Mouse (Mus musculus): Measurements from ENCODE around the gene Tmem41a. TPM values are rescaled to one million over a fixed set of nuclear protein-coding genes. Genes with fewer than 3 reads are reported as not detected.
"Not testable (repeated sequence)": the region's sequence is repeated elsewhere in the genome, so short reads cannot be mapped to it uniquely, and the experiment has no call there.

Gene Tmem41a
- polyA plus RNA-seq (2015; fragmentation: Nextera tagmentation; extraction: Ambion mirVana) = 34.9 and 40.9 TPM in 2 replicates

- H3K27ac ChIP-seq (replicated peaks) = peak within 1 kb of the TSS; percentile 84
- WGBS = 1% methylated on average over 63 of the region's 63 CpGs
- no peaks in the 10 kb centered on the region; the same call in 1 of the 2 replicates for H3K9me3 ChIP-seq
- H3K4me1 ChIP-seq = peaks cover 21% of the 10 kb centered on the region
- peaks cover 5% of the 10 kb centered on the region for H3K36me3 ChIP-seq
- peak within 1 kb of the TSS; percentile 69 for H3K4me3 ChIP-seq
- peak within 1 kb of the TSS; percentile 88 for H3K9ac ChIP-seq
- ATAC-seq (ENCODE audit: extremely low read depth, insufficient number of reproducible peaks, low FRiP score, low TSS enrichment) = peak; percentile 94
- no peaks in the 10 kb centered on the region for H3K27me3 ChIP-seq (replicated peaks)
- peak within 1 kb of the TSS; percentile 91 for H3K4me2 ChIP-seq
Measured at GRCm38 (mm10) chr16:21946761-21947715, at the start of gene Tmem41a. TSS of gene Tmem41a (minus strand) at chr16:21947552.

DNA sequence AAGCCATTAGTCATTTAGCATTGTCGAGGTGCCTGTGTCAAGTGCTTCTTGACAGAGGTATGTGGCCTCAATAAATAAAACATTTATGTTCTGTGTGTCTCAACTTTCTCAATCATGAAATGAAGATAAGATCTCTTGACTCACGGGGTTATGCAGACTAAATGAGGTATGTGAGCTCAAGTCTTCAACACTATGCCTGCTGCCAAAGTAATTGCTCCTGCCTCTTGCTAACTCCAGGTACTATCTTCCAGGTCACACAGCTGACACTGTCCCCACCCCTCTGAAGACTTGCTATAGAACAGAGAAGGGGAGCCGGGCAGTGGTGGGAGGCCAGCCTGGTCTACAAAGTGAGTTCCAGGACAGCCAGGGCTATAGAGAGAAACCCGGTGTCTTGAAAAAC, 49.0 kb upstream of the Tmem41a start:
- ATAC-seq (ENCODE audit: extremely low read depth, insufficient number of reproducible peaks, low FRiP score, low TSS enrichment) = no peak
- H3K36me3 ChIP-seq = no peaks in the 10 kb centered on the region
- 0 out of 2 replicates have a peak, but pooled peaks cover 4% of the 10 kb centered on the region for H3K27me3 ChIP-seq (replicated peaks)
- H3K4me1 ChIP-seq = peaks cover 19% of the 10 kb centered on the region
- no peak overlapping the region for H3K4me3 ChIP-seq
- H3K9me3 ChIP-seq = no peaks in the 10 kb centered on the region
- H3K9ac ChIP-seq = no peak overlapping the region
- WGBS = 39% methylated on average over 4 of the region's 4 CpGs
- peak overlapping the region; percentile 32; the same call in 1 of the 2 replicates for H3K4me2 ChIP-seq
- 0 out of 2 replicates have a peak overlapping the region, but pooled peaks have one; percentile 67 for H3K27ac ChIP-seq (replicated peaks)

GRCm38 (mm10) chr16:21995304-21995703, 48.0 kb upstream of the Tmem41a start, which contains the start of gene Liph:
TSS of gene Liph (minus strand) at chr16:21995663.
- ATAC-seq (ENCODE audit: extremely low read depth, insufficient number of reproducible peaks, low FRiP score, low TSS enrichment) = no peak
- peaks cover 19% of the 10 kb centered on the region for H3K4me1 ChIP-seq
- WGBS = 13% methylated on average over 16 of the region's 16 CpGs
- peak within 1 kb of the TSS; percentile 21 for H3K4me3 ChIP-seq
- H3K9ac ChIP-seq = peak within 1 kb of the TSS; percentile 51; the same call in 1 of the 2 replicates
- H3K27me3 ChIP-seq (replicated peaks) = 0 out of 2 replicates have a peak, but pooled peaks cover 4% of the 10 kb centered on the region
- no peaks in the 10 kb centered on the region for H3K36me3 ChIP-seq
- no peaks in the 10 kb centered on the region for H3K9me3 ChIP-seq
- H3K4me2 ChIP-seq = peak within 1 kb of the TSS; percentile 66
- no peak within 1 kb of the TSS for H3K27ac ChIP-seq (replicated peaks)

DNA sequence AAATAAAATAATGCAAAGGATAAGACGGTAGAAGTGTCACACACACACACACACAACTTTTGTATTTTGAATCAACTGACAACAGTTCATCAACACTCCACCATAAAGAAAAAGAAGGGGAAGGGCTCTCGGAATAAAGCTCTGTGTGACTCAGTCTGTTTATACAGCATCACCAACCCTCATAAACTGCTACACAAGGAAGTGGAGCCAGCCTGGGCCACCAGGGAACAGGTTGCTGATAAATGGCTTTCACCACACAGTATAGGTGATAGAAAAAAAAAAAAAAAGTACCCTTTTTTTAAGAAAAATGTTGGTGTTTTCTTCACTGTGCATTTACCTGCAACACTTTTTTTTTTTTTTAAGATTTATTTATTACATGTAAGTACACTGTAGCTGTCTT, 44.4 kb upstream of the Tmem41a start:
- H3K4me3 ChIP-seq = no peak overlapping the region
- 70% methylated on average over 2 of the region's 2 CpGs for WGBS
- no peaks in the 10 kb centered on the region for H3K9me3 ChIP-seq
- H3K27ac ChIP-seq (replicated peaks) = no peak overlapping the region
- H3K4me2 ChIP-seq = no peak overlapping the region
- H3K4me1 ChIP-seq = peaks cover 12% of the 10 kb centered on the region
- no peak for ATAC-seq (ENCODE audit: extremely low read depth, insufficient number of reproducible peaks, low FRiP score, low TSS enrichment)
- no peaks in the 10 kb centered on the region for H3K36me3 ChIP-seq
- no peaks in the 10 kb centered on the region for H3K27me3 ChIP-seq (replicated peaks)
- H3K9ac ChIP-seq = no peak overlapping the region

DNA sequence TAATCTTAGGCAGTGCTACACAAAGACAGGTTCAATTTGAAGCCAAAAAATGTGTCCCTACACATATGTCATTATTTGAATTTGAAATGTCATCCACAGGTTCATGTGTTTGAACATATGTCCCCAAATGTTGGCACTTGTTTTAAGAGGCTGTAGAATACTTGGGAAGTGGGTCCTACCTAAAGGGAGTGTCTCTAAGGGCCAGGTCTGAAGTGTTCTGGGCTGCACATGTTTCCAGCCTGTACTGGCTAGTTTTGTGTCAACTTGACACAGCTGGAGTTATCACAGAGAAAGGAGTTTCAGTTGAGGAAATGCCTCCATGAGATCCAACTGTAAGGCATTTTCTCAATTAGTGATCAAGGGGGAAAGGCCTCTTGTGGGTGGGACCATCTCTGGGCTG, 43.5 kb upstream of the Tmem41a start:
- H3K4me3 ChIP-seq; ATAC-seq (ENCODE audit: extremely low read depth, insufficient number of reproducible peaks, low FRiP score, low TSS enrichment); H3K4me2 ChIP-seq; H3K27ac ChIP-seq (replicated peaks); H3K4me1 ChIP-seq; H3K36me3 ChIP-seq; H3K27me3 ChIP-seq (replicated peaks); H3K9me3 ChIP-seq; H3K9ac ChIP-seq: not testable (repeated sequence)

GRCm38 (mm10) chr16:21987956-21988355, 40.6 kb upstream of the Tmem41a start:
- H3K27me3 ChIP-seq (replicated peaks) = no peaks in the 10 kb centered on the region
- H3K9me3 ChIP-seq = no peaks in the 10 kb centered on the region
- H3K27ac ChIP-seq (replicated peaks) = no peak overlapping the region
- no peak overlapping the region for H3K4me3 ChIP-seq
- H3K4me1 ChIP-seq = no peaks in the 10 kb centered on the region
- ATAC-seq (ENCODE audit: extremely low read depth, insufficient number of reproducible peaks, low FRiP score, low TSS enrichment) = no peak
- WGBS = 66% methylated on average over 5 of the region's 5 CpGs
- no peak overlapping the region for H3K9ac ChIP-seq
- no peak overlapping the region for H3K4me2 ChIP-seq
- no peaks in the 10 kb centered on the region for H3K36me3 ChIP-seq

DNA sequence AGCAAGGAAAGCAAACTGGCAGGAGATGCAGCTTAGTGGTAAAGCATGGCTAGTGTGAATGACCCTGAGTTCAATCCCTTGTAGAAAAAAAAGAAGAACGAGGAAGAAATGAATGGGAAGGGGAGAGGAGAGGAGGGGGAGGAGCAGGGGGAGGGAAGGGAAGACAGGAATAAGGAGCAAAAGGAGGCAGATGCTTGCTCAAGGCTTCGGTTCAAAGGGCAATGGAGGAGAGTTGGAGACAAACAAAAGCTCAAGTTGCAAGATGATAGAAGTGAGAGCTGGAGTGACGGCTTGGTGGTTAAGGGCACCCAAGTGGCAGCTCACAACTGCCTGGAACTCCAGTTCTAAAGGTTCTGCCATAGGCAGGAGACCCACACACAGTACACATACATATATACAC, 38.8 kb upstream of the Tmem41a start:
- no peaks in the 10 kb centered on the region for H3K36me3 ChIP-seq
- H3K4me1 ChIP-seq = no peaks in the 10 kb centered on the region
- no peak overlapping the region for H3K4me2 ChIP-seq
- H3K4me3 ChIP-seq = no peak overlapping the region
- no peaks in the 10 kb centered on the region for H3K27me3 ChIP-seq (replicated peaks)
- ATAC-seq (ENCODE audit: extremely low read depth, insufficient number of reproducible peaks, low FRiP score, low TSS enrichment) = no peak
- WGBS = 50% methylated on average over 3 of the region's 3 CpGs
- H3K9me3 ChIP-seq = no peaks in the 10 kb centered on the region
- H3K27ac ChIP-seq (replicated peaks) = no peak overlapping the region
- no peak overlapping the region for H3K9ac ChIP-seq

GRCm38 (mm10) chr16:21984091-21984490, 36.7 kb upstream of the Tmem41a start:
- 70% methylated on average over 12 of the region's 12 CpGs for WGBS
- no peak for ATAC-seq (ENCODE audit: extremely low read depth, insufficient number of reproducible peaks, low FRiP score, low TSS enrichment)

GRCm38 (mm10) chr16:21983581-21983980, 36.2 kb upstream of the Tmem41a start:
- no peak for ATAC-seq (ENCODE audit: extremely low read depth, insufficient number of reproducible peaks, low FRiP score, low TSS enrichment)
- H3K4me3 ChIP-seq = no peak overlapping the region
- H3K36me3 ChIP-seq = no peaks in the 10 kb centered on the region
- no peak overlapping the region for H3K9ac ChIP-seq
- no peak overlapping the region for H3K27ac ChIP-seq (replicated peaks)
- H3K4me2 ChIP-seq = no peak overlapping the region
- no peaks in the 10 kb centered on the region for H3K9me3 ChIP-seq
- H3K27me3 ChIP-seq (replicated peaks) = no peaks in the 10 kb centered on the region
- 78% methylated on average over 4 of the region's 4 CpGs for WGBS
- H3K4me1 ChIP-seq = no peaks in the 10 kb centered on the region

More at GRCm38 (mm10) chr16:21984091-21984490, 36.7 kb upstream of the Tmem41a start:
- Histone ChIP-seq H3K9ac (no peak overlapping the region), H3K4me1 (no peaks in the 10 kb centered on the region), H3K27ac (replicated peaks) (no peak overlapping the region), H3K4me2 (no peak overlapping the region), H3K27me3 (replicated peaks) (no peaks in the 10 kb centered on the region), H3K4me3 (no peak overlapping the region), H3K9me3 (no peaks in the 10 kb centered on the region), H3K36me3 (no peaks in the 10 kb centered on the region)

DNA sequence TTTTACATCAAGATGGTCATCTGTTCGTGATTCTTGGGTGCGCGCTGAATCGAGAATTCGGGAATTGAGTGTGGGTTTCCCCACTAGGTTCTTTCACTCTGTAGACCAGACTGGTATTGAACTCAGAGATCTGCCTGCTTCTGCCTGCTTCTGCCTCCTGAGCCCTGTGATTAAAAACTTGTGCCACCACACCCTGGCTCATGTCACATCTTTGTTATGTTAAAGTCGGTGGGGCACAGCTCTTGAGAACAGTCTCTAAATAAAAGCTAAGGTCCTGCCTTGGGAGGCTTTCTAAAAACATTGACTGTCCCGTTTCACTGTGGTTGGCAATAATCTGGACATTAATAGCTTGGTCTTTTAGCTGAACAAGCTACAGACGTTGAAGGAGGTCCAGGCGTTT, 35.8 kb upstream of the Tmem41a start:
- no peak overlapping the region for H3K9ac ChIP-seq
- no peak overlapping the region for H3K27ac ChIP-seq (replicated peaks)
- no peaks in the 10 kb centered on the region for H3K9me3 ChIP-seq
- no peak overlapping the region for H3K4me3 ChIP-seq
- H3K4me1 ChIP-seq = no peaks in the 10 kb centered on the region
- H3K36me3 ChIP-seq = no peaks in the 10 kb centered on the region
- no peak for ATAC-seq (ENCODE audit: extremely low read depth, insufficient number of reproducible peaks, low FRiP score, low TSS enrichment)
- H3K27me3 ChIP-seq (replicated peaks) = no peaks in the 10 kb centered on the region
- WGBS = 90% methylated on average over 9 of the region's 9 CpGs
- no peak overlapping the region for H3K4me2 ChIP-seq

GRCm38 (mm10) chr16:21977347-21977746, 30.0 kb upstream of the Tmem41a start:
- H3K4me3 ChIP-seq = no peak overlapping the region
- WGBS = 83% methylated on average over 5 of the region's 5 CpGs
- no peak overlapping the region for H3K9ac ChIP-seq
- no peak overlapping the region for H3K4me2 ChIP-seq
- ATAC-seq (ENCODE audit: extremely low read depth, insufficient number of reproducible peaks, low FRiP score, low TSS enrichment) = no peak
- H3K27ac ChIP-seq (replicated peaks) = no peak overlapping the region
- H3K4me1 ChIP-seq = peaks cover 9% of the 10 kb centered on the region
- no peaks in the 10 kb centered on the region for H3K9me3 ChIP-seq
- no peaks in the 10 kb centered on the region for H3K36me3 ChIP-seq
- peaks cover 18% of the 10 kb centered on the region for H3K27me3 ChIP-seq (replicated peaks)

Data from heart, embryonic 13.5 days (tissue).